ENCODE assay signal across 16 mouse cellular contexts in the genomic region with DNA sequence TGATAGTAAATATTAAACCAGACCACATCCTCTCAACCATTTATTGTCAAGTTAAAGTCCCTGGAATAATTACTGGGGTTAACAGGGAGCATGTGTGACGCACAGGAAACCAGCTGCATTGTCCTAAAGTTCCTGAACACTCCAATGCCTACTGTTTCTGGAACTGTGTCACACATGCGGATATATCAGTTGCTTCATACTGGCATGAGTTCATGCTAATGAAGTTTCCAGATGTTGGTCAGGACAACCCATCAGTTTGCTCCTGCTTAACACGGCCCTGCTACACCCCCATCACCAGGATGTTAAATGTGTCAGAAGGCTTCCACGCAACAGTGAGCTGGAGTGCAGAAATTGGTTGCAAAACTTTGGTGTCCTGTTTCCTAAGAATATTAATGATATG. TPM values are rescaled to one million over a fixed set of nuclear protein-coding genes. Genes with fewer than 3 reads are reported as not detected.
DNase-seq lines count a peak whose midpoint lies in the region; ATAC-seq lines count a peak whose summit lies in the region.
"Had no signal": no experiment of that assay in that cellular context is flagged by ENCODE, and none has a peak within 500 bp of the region (broad histone marks: within the 10 kb centered on the region; RNA-seq: fewer than 3 reads in every experiment).

No protein-coding gene starts in this region.

- no peaks in the 10 kb centered on the region for H3K27me3 ChIP-seq in kidney, embryonic 16.5 days (ENCODE audit: insufficient read depth, low read length)
- H3K27me3 ChIP-seq in hindbrain, embryonic 16.5 days (replicated peaks; ENCODE audit: control insufficient read depth, insufficient read depth, low read length): no peaks in the 10 kb centered on the region
- no peaks in the 10 kb centered on the region for H3K27me3 ChIP-seq in midbrain, embryonic 14.5 days (ENCODE audit: control insufficient read depth, insufficient read depth, low read length)
- H3K27me3 ChIP-seq: neural tube, embryonic 13.5 days; Patski had no signal

- DNase-seq in gastrocnemius, adult 18-20 months (ENCODE audit: low spot score): peak; percentile 56
- no peak for DNase-seq in gastrocnemius, postnatal 36 days
- peak; percentile 88 for DNase-seq in heart, adult 8-10 months (ENCODE audit: low spot score)
- peak; percentile 64 for DNase-seq in lung, postnatal 25 days (ENCODE audit: low spot score)
- no peak for DNase-seq in thymus, postnatal 14 days
- DNase-seq in midbrain, embryonic 14.5 days: no peak

- H3K9ac ChIP-seq in kidney, embryonic 16.5 days (replicated peaks; ENCODE audit: low read length): no peak overlapping the region
- no peak overlapping the region for H3K9ac ChIP-seq in hindbrain, embryonic 16.5 days (ENCODE audit: low read depth, low read length)
- no peak overlapping the region for H3K9ac ChIP-seq in midbrain, embryonic 14.5 days (replicated peaks; ENCODE audit: low read length)
- H3K9ac ChIP-seq: neural tube, embryonic 13.5 days had no signal

- no peaks in the 10 kb centered on the region for H3K9me3 ChIP-seq in kidney, embryonic 16.5 days (ENCODE audit: low read length)
- H3K9me3 ChIP-seq in hindbrain, embryonic 16.5 days (ENCODE audit: control insufficient read depth, low read length): no peaks in the 10 kb centered on the region
- H3K9me3 ChIP-seq in midbrain, embryonic 14.5 days (ENCODE audit: control insufficient read depth, low read length): no peaks in the 10 kb centered on the region
- H3K9me3 ChIP-seq: neural tube, embryonic 13.5 days had no signal

- ATAC-seq in kidney, embryonic 16.5 days (ENCODE audit: low FRiP score, low TSS enrichment): peak; percentile 78
- ATAC-seq in hindbrain, embryonic 16.5 days: no peak
- no peak for ATAC-seq in midbrain, embryonic 14.5 days (ENCODE audit: low FRiP score, low TSS enrichment)
- ATAC-seq: Patski had no signal

- no peaks in the 10 kb centered on the region for H3K36me3 ChIP-seq in kidney, embryonic 16.5 days (ENCODE audit: insufficient read depth, low read length)
- H3K36me3 ChIP-seq in hindbrain, embryonic 16.5 days (ENCODE audit: control insufficient read depth, insufficient read depth, low read length): no peaks in the 10 kb centered on the region
- no peaks in the 10 kb centered on the region for H3K36me3 ChIP-seq in midbrain, embryonic 14.5 days (ENCODE audit: control insufficient read depth, insufficient read depth, low read length)
- H3K36me3 ChIP-seq: neural tube, embryonic 13.5 days had no signal

- no peak overlapping the region for H3K4me2 ChIP-seq in kidney, embryonic 16.5 days (replicated peaks; ENCODE audit: low read depth, low read length)
- H3K4me2 ChIP-seq in hindbrain, embryonic 16.5 days (ENCODE audit: low read length): no peak overlapping the region
- no peak overlapping the region for H3K4me2 ChIP-seq in midbrain, embryonic 14.5 days (ENCODE audit: low read length)
- H3K4me2 ChIP-seq: neural tube, embryonic 13.5 days had no signal

- H3K4me1 ChIP-seq in kidney, embryonic 16.5 days (ENCODE audit: insufficient read depth, low read length): peaks cover 9% of the 10 kb centered on the region; the same call in 1 of the 2 replicates
- H3K4me1 ChIP-seq in hindbrain, embryonic 16.5 days (ENCODE audit: control insufficient read depth, insufficient read depth, low read depth, low read length): no peaks in the 10 kb centered on the region
- H3K4me1 ChIP-seq in midbrain, embryonic 14.5 days (ENCODE audit: control insufficient read depth, insufficient read depth, low read length): no peaks in the 10 kb centered on the region
- H3K4me1 ChIP-seq: neural tube, embryonic 13.5 days had no signal

- intact Hi-C loops in gastrocnemius, postnatal 36 days (cut with DNase I): no loop called here

- H3K4me3 ChIP-seq in kidney, embryonic 16.5 days (ENCODE audit: low read length): no peak overlapping the region
- no peak overlapping the region for H3K4me3 ChIP-seq in hindbrain, embryonic 16.5 days (ENCODE audit: low read length)
- H3K4me3 ChIP-seq in midbrain, embryonic 14.5 days (replicated peaks; ENCODE audit: low read depth, low read length): no peak overlapping the region
- H3K4me3 ChIP-seq: neural tube, embryonic 13.5 days had no signal

- 37% methylated on average over 4 of the region's 4 CpGs for WGBS in kidney, embryonic 16.5 days
- WGBS in hindbrain, embryonic 16.5 days: 81% methylated on average over 4 of the region's 4 CpGs
- 84% methylated on average over 4 of the region's 4 CpGs for WGBS in midbrain, embryonic 14.5 days

- peak overlapping the region; percentile 54; the same call in 1 of the 2 replicates for H3K27ac ChIP-seq in kidney, embryonic 16.5 days (ENCODE audit: low read length)
- H3K27ac ChIP-seq in hindbrain, embryonic 16.5 days (ENCODE audit: low read depth, low read length): no peak overlapping the region
- no peak overlapping the region for H3K27ac ChIP-seq in midbrain, embryonic 14.5 days (replicated peaks; ENCODE audit: low read depth, low read length)
- H3K27ac ChIP-seq: neural tube, embryonic 13.5 days had no signal

RNA-seq across cellular contexts. Expression of a gene that starts 33.6 kb away (rescaled TPM):
- not detected for total RNA-seq in gastrocnemius, adult 18-20 months (2021)
- total RNA-seq in gastrocnemius, postnatal 36 days (2021): not detected
- total RNA-seq in heart, adult 8-10 months (2022): not detected
- not detected in 2 replicates for polyA plus RNA-seq in kidney, embryonic 16.5 days (2015; fragmentation: Nextera tagmentation; extraction: Ambion mirVana)
- polyA plus RNA-seq in hindbrain, embryonic 16.5 days (2015; fragmentation: Nextera tagmentation; extraction: Ambion mirVana): not detected in 2 replicates
- polyA plus RNA-seq in midbrain, embryonic 14.5 days (2014; fragmentation: Nextera tagmentation; extraction: Ambion mirVana): not detected in 2 replicates
- total RNA-seq: layer of hippocampus, postnatal 10 days had no signal
- polyA plus RNA-seq: brain, embryonic 14.5 days; C2C12; embryonic facial prominence, embryonic 11.5 days; gonadal fat pad, adult 2 months; liver, embryonic 16.5 days; neural tube, embryonic 13.5 days; Patski had no signal

Comparison
In these comparisons a context has a peak if more than half of its experiments do, and no peak if none do; other contexts are left out.
1. DNase-seq: peak in gastrocnemius, adult 18-20 months (single experiment), heart, adult 8-10 months (single experiment) and lung, postnatal 25 days (single experiment); none in gastrocnemius, postnatal 36 days (0 of 2), thymus, postnatal 14 days (single experiment) and midbrain, embryonic 14.5 days (single experiment).